Mouse (Mus musculus): Measurements from ENCODE around the gene Mtfr1l. TPM values are rescaled to one million over a fixed set of nuclear protein-coding genes. Genes with fewer than 3 reads are reported as not detected.
A peak's percentile ranks its signal among the peaks of the same experiment; 100 is the strongest.

Mtfr1l gene
- polyA plus RNA-seq, 1 experiment, result 59.7 TPM

DNA sequence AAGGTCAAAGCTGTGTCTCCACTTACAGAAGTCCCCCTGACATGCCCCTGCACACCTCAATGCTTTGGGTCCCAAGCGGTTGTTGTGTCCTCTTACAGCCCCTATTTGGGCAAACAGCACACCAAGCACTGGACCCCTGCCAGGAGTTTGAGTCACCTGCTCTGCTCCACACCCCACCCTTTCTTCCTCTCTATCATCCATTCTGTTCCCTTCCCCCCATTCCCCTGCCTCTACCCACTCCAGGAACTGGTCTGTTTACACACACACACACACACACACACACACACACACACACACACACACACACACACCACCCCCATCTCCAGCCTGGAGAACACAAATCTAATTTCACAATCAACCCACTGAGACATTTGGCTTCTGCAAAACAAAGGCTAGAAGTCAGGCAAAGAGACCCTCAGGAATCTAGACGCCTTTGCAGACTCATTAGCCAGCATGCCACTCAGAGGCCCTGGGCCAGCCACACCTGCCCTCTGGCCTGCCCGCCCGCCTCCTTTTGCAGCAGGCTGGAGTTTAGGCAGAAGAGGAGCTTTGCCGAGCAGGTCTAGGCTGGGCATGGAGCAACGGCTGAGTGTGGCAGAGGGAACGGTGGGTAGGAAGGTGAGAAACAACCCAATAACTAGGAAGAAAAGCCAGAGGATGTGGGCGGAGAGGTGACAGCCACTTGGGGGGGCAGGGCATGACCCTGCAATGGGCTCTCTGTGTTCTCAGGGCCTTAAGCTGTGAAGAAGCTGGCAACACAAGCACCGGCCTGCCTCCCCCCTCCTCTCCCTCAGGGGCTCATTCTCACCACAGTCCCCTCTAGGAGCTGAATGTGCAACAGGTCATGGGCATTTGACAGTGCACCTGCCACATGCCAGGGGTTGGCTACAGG is 11.9 kb upstream of the Mtfr1l start:
- no peak for TF ChIP-seq CTCF (IDR thresholded peaks at IDR 0.05; ENCODE audit: low read depth, low read length)
- no peak for TF ChIP-seq POLR2A (IDR thresholded peaks at IDR 0.05; ENCODE audit: borderline replicate concordance, low read depth, low read length)
- Histone ChIP-seq H3K27ac (ENCODE audit: insufficient read depth, low read depth, low read length) (peak overlapping the region; percentile 36; the same call in 1 of the 2 replicates), H3K4me3 (ENCODE audit: insufficient read depth, low read length) (peak overlapping the region; percentile 18), H3K4me1 (ENCODE audit: control insufficient read depth, insufficient read depth, low read length) (peaks cover 25% of the 10 kb centered on the region)

DNA sequence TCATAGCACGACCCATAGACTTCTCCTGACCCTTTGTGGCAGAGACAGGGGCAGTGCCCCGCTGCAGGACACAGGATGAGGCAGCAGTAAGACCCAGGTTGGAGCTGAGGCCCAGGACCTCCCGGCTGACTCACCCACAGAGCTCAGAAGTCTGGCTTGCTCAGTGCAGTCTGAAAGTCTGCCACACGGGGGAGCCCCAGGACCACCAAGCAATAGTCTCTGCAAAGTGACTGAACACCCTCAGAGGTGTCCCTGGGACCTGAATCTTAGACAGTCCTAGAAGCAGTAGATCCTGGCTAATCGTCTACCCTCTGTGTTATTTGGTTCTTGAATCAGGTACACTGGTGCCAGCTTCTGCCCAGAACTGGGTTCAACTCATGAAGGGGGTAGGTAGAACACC is 8.1 kb upstream of the Mtfr1l start:
- Histone ChIP-seq H3K4me3 (ENCODE audit: insufficient read depth, low read length) (no peak overlapping the region), H3K4me1 (ENCODE audit: control insufficient read depth, insufficient read depth, low read length) (peaks cover 18% of the 10 kb centered on the region), H3K27ac (ENCODE audit: insufficient read depth, low read depth, low read length) (no peak overlapping the region)
- TF ChIP-seq POLR2A (IDR thresholded peaks at IDR 0.05; ENCODE audit: borderline replicate concordance, low read depth, low read length) (no peak), CTCF (IDR thresholded peaks at IDR 0.05; ENCODE audit: low read depth, low read length) (peak; percentile 83)

DNA sequence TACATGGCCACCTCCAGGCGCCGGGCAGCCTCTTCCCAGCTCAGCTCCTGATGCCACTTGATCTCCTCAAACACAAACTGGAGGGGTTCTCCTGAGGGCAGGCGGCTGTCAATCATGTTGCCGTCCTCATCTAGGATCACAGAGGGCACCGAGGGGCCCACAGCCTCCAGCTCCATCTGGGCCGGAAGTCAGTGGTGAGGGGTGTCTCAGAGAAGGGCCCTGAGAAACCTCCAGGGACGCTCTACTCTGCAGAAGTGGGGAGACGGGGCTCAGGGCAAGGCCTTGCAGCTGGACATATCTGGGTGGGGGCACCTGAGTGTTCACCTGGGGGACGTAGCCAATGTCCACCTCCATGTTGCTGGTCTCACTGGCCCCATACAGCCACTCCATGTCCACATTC is 7.5 kb upstream of the Mtfr1l start:
- no peak for TF ChIP-seq POLR2A (IDR thresholded peaks at IDR 0.05; ENCODE audit: borderline replicate concordance, low read depth, low read length)
- no peak for TF ChIP-seq CTCF (IDR thresholded peaks at IDR 0.05; ENCODE audit: low read depth, low read length)
- no peak overlapping the region for H3K27ac ChIP-seq (ENCODE audit: insufficient read depth, low read depth, low read length)
- H3K4me1 ChIP-seq (ENCODE audit: control insufficient read depth, insufficient read depth, low read length), result peaks cover 14% of the 10 kb centered on the region
- no peak overlapping the region for H3K4me3 ChIP-seq (ENCODE audit: insufficient read depth, low read length)

DNA sequence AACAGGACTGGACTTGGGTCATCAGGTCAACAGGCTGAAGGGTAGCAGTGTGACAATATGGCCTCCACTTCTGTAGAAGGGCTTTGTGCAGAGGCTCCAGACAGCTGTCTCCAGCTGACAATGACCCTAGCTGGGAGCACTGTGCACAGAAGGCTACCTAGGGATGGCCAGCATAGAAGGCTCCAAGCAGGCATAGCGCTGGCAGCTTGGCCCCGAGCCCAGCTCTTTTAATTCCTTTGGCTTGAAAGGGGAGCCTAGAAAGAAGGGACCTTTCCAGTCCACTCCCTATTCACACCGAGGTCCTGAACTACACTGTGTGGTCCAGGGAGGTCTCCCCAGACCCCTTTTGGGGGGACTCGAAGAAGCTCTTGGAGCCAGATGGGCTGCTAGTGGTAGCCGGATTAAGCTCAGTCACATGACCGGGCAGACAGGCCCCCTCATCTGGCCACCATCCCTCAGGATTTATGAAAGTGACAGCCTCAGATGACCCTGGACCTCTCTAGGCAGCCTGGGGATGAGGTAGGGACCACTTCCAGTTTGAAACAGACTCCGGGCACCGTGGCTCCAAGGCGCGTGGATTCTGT is 3.9 kb upstream of the Mtfr1l start:
- no peak for TF ChIP-seq POLR2A (IDR thresholded peaks at IDR 0.05; ENCODE audit: borderline replicate concordance, low read depth, low read length)
- no peak for TF ChIP-seq CTCF (IDR thresholded peaks at IDR 0.05; ENCODE audit: low read depth, low read length)
- peaks cover 6% of the 10 kb centered on the region; the same call in 1 of the 2 replicates for H3K4me1 ChIP-seq (ENCODE audit: control insufficient read depth, insufficient read depth, low read length)
- H3K4me3 ChIP-seq (ENCODE audit: insufficient read depth, low read length), result no peak overlapping the region
- no peak overlapping the region for H3K27ac ChIP-seq (ENCODE audit: insufficient read depth, low read depth, low read length)

DNA sequence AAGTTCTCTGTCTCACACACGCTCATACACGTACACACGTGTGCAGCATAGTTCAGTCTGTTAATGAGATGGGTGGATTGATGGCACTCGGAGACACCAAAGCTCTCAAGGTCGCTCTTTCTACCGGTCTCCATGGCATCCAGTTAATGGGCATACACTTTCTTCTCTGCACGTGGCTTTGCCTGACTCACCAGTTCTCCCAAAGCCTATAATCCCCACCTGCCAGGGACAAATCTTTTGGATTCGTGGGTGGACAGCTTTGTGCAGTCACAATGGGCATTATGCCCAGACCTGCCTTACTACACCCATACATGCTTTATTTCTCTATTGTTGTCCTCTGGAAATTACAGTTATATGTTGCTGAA is 582 bp upstream of the Mtfr1l start:
- no peak for TF ChIP-seq POLR2A (IDR thresholded peaks at IDR 0.05; ENCODE audit: borderline replicate concordance, low read depth, low read length)
- no peak for TF ChIP-seq CTCF (IDR thresholded peaks at IDR 0.05; ENCODE audit: low read depth, low read length)
- 0 out of 2 replicates have a peak overlapping the region, but pooled peaks have one; percentile 5 for H3K27ac ChIP-seq (ENCODE audit: insufficient read depth, low read depth, low read length)
- H3K4me1 ChIP-seq (ENCODE audit: control insufficient read depth, insufficient read depth, low read length), result peaks cover 17% of the 10 kb centered on the region
- peak overlapping the region; percentile 80 for H3K4me3 ChIP-seq (ENCODE audit: insufficient read depth, low read length)

DNA sequence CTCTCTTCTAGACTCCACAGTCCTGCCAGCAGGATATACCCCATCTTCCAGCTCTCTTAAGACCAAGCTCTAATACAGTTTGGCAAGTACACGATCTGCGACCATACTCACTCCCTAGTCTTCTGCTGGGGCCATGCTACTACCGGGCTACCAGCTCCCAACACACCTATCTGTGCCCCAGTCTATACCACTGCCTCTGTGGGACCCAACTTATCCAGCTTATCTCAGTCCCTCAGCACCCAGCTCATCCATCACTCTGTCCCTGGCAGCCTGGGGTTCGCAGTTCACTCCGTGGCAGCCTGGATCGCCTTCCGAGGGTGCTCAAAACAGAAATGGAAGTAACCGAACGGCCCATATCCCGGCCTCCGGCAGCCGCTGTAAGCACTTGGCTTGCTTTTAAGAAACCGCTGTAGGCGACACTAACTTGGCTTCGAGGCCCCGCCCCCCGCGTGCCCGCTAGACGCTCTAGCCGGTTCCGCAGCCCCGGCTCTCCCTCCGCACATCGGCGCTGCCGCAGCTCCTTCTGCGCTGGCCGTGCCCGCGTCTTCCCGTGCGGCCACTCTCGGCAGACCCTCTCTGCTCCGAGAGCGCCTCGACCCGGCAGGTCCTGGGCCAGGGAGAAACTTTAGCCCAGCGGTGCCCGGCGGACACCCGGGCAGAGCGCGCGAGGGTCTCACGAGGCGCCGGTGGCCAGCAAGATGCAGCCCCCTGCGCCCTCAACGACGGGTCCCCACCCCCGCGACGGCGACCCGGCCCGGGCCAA is 882 bp downstream of the Mtfr1l start:
- TF ChIP-seq CTCF (IDR thresholded peaks at IDR 0.05; ENCODE audit: low read depth, low read length) (no peak), POLR2A (IDR thresholded peaks at IDR 0.05; ENCODE audit: borderline replicate concordance, low read depth, low read length) (no peak)
- Histone ChIP-seq H3K27ac (ENCODE audit: insufficient read depth, low read depth, low read length) (peak overlapping the region; percentile 46), H3K4me3 (ENCODE audit: insufficient read depth, low read length) (peak overlapping the region; percentile 80), H3K4me1 (ENCODE audit: control insufficient read depth, insufficient read depth, low read length) (peaks cover 17% of the 10 kb centered on the region)

DNA sequence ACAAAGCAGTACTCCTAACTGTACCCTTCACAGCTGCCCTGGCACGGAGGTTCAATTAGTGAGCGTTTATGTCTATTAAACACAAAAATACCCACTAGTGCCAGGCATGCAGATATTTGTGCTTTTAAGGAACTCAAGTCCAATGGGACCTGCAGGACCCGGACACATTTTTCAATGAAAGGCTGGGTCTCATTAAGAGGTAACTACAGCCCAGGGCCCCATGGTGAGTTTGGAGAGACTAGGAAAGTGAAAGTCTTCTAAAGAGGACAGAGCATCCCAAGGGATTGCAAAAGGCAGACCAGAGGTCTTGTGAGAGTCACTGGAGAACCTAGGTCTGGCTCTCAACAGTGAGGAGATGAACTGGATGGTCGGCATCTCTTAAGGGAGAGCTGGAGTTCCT is 1.8 kb downstream of the Mtfr1l start:
- H3K4me1 ChIP-seq (ENCODE audit: control insufficient read depth, insufficient read depth, low read length), result peaks cover 17% of the 10 kb centered on the region
- no peak for TF ChIP-seq POLR2A (IDR thresholded peaks at IDR 0.05; ENCODE audit: borderline replicate concordance, low read depth, low read length)
- TF ChIP-seq CTCF (IDR thresholded peaks at IDR 0.05; ENCODE audit: low read depth, low read length), result no peak
- H3K27ac ChIP-seq (ENCODE audit: insufficient read depth, low read depth, low read length), result no peak overlapping the region
- H3K4me3 ChIP-seq (ENCODE audit: insufficient read depth, low read length), result no peak overlapping the region

GRCm38 (mm10) chr4:134532928-134533327 is 2.3 kb downstream of the Mtfr1l start:
- TF ChIP-seq POLR2A (IDR thresholded peaks at IDR 0.05; ENCODE audit: borderline replicate concordance, low read depth, low read length) (no peak), CTCF (IDR thresholded peaks at IDR 0.05; ENCODE audit: low read depth, low read length) (no peak)
- H3K4me1 ChIP-seq (ENCODE audit: control insufficient read depth, insufficient read depth, low read length), result peaks cover 17% of the 10 kb centered on the region
- H3K27ac ChIP-seq (ENCODE audit: insufficient read depth, low read depth, low read length), result no peak overlapping the region
- no peak overlapping the region for H3K4me3 ChIP-seq (ENCODE audit: insufficient read depth, low read length)

- Histone ChIP-seq H3K4me3 (ENCODE audit: insufficient read depth, low read length) (no peak overlapping the region), H3K27ac (ENCODE audit: insufficient read depth, low read depth, low read length) (peak overlapping the region; percentile 52), H3K4me1 (ENCODE audit: control insufficient read depth, insufficient read depth, low read length) (peaks cover 23% of the 10 kb centered on the region)
Measured at GRCm38 (mm10) chr4:134526220-134526619, 9.0 kb downstream of the Mtfr1l start.

More at GRCm38 (mm10) chr4:134526220-134526619, 9.0 kb downstream of the Mtfr1l start:
- no peak for TF ChIP-seq POLR2A (IDR thresholded peaks at IDR 0.05; ENCODE audit: borderline replicate concordance, low read depth, low read length)
- TF ChIP-seq CTCF (IDR thresholded peaks at IDR 0.05; ENCODE audit: low read depth, low read length), result no peak

All from bone marrow macrophage, adult 2 months (primary cell).